Mouse (Mus musculus) spleen, adult 2 months (tissue): ENCODE measurements around the gene Zmiz2. TPM values are rescaled to one million over a fixed set of nuclear protein-coding genes. Genes with fewer than 3 reads are reported as not detected.
"Not testable (repeated sequence)": the region's sequence is repeated elsewhere in the genome, so short reads cannot be mapped to it uniquely, and the experiment has no call there.

Experiments
- DNase-seq, 2 experiments: peaks; one replicate each; pipeline versions ENCODE4 v3.0.0 to v3.0.0-alpha.2; 2012 to 2021; ENCODE audit warnings: low spot score in 2 of 2, low read depth in 1 of 2
- H3K27ac ChIP-seq: fragments of 200-500 bp; 2 replicates; pipeline ENCODE4 v1.5.1; 2012; ENCODE audit warnings: low read length, inconsistent platforms; ENCODE audit not compliant: insufficient read depth
- H3K27me3 ChIP-seq: fragments of 200-500 bp; 2 replicates; pipeline ENCODE4 v1.6.1; 2012; ENCODE audit warnings: mild to moderate bottlenecking, moderate library complexity, low read length, inconsistent platforms; ENCODE audit not compliant: control insufficient read depth, insufficient read depth
- H3K36me3 ChIP-seq: fragments of 200-500 bp; 2 replicates; pipeline ENCODE4 v1.6.1; 2012; ENCODE audit warnings: mild to moderate bottlenecking, low read length, inconsistent platforms; ENCODE audit not compliant: control insufficient read depth, insufficient read depth
- H3K4me1 ChIP-seq: fragments of 200-500 bp; 2 replicates; pipeline ENCODE4 v1.6.1; 2011; ENCODE audit warnings: inconsistent platforms; ENCODE audit not compliant: control insufficient read depth, insufficient read depth, insufficient read length
- H3K4me3 ChIP-seq: fragments of 200-500 bp; 2 replicates; pipeline ENCODE4 v1.5.1; 2011; ENCODE audit warnings: mild to moderate bottlenecking, inconsistent platforms; ENCODE audit not compliant: insufficient read depth, insufficient read length; ENCODE audit errors: extremely low read depth
- CTCF ChIP-seq: fragments of 200-500 bp; IDR thresholded peaks from 2 replicates; pipeline ENCODE4 v1.5.1; 2011; ENCODE audit warnings: mild to moderate bottlenecking, inconsistent platforms; ENCODE audit not compliant: insufficient read depth, insufficient read length, insufficient replicate concordance; ENCODE audit errors: extremely low read depth
- POLR2A ChIP-seq: fragments of 200-500 bp; IDR thresholded peaks from 2 replicates; pipeline ENCODE4 v1.6.1; 2011; ENCODE audit warnings: low read depth, low read length, inconsistent platforms
- WGBS: fragments of 180-500 bp; shearing (Covaris S2); methylation state at CpG from one replicate; pipeline ENCODE4 v1.1.7; 2018; 5-methylcytosine and 5-hydroxymethylcytosine counted together
- polyA plus RNA-seq: library from polyadenylated mRNA; depleted of rRNA; stranded (reverse); fragments of >200 nt; gene quantifications from 2 replicates; pipeline ENCODE4 v1.2.3, GENCODE M21; 2012; rRNA removed

The Zmiz2 gene
- polyA plus RNA-seq, 1 experiment = 118 TPM

GRCm38 (mm10) chr11:6447493-6447892, 58.6 kb downstream of the Zmiz2 start:
- H3K27ac ChIP-seq = no peak overlapping the region
- WGBS = 78% methylated on average over 4 of the region's 4 CpGs
- H3K4me3 ChIP-seq = no peak overlapping the region
- peaks cover 2% of the 10 kb centered on the region; the same call in 1 of the 2 replicates for H3K4me1 ChIP-seq
- no peak for DNase-seq
- no peaks in the 10 kb centered on the region for H3K36me3 ChIP-seq
- TF ChIP-seq CTCF (no peak), POLR2A (no peak)
- H3K27me3 ChIP-seq = no peaks in the 10 kb centered on the region

GRCm38 (mm10) chr11:6448155-6448554, 59.3 kb downstream of the Zmiz2 start:
- not testable (repeated sequence) for H3K27me3 ChIP-seq, DNase-seq, H3K4me3 ChIP-seq, H3K4me1 ChIP-seq, H3K36me3 ChIP-seq, H3K27ac ChIP-seq
- 88% methylated on average over 5 of the region's 5 CpGs for WGBS

Other genes starting within 250 kb of the Zmiz2 start
- gene A730071L15Rik, start 189.0 kb upstream of the Zmiz2 start, polyA plus RNA-seq = 0.07 and 0.09 TPM in 2 replicates
- 20.0 and 27.0 TPM in 2 replicates for gene Nudcd3, start 188.7 kb upstream of the Zmiz2 start, polyA plus RNA-seq
- 0.19 and 0.21 TPM in 2 replicates for gene Npc1l1, start 158.9 kb upstream of the Zmiz2 start, polyA plus RNA-seq
- 17.4 and 19.5 TPM in 2 replicates for gene Ddx56, start 121.3 kb upstream of the Zmiz2 start, polyA plus RNA-seq
- gene Tmed4, start 114.2 kb upstream of the Zmiz2 start, polyA plus RNA-seq = 45.7 and 54.5 TPM in 2 replicates
- gene Ogdh, start 97.4 kb upstream of the Zmiz2 start, polyA plus RNA-seq = 63.4 and 64.6 TPM in 2 replicates
- gene Ppia, start 26.4 kb downstream of the Zmiz2 start, polyA plus RNA-seq = 333 and 340 TPM in 2 replicates
- 29.8 and 36.5 TPM in 2 replicates for gene H2afv, start 55.4 kb downstream of the Zmiz2 start, polyA plus RNA-seq
- 6.3 and 8.7 TPM in 2 replicates for gene Purb, start 86.8 kb downstream of the Zmiz2 start, polyA plus RNA-seq
- 187 and 218 TPM in 2 replicates for gene Myo1g, start 131.9 kb downstream of the Zmiz2 start, polyA plus RNA-seq
- 233 and 234 TPM in 2 replicates for gene Ccm2, start 157.8 kb downstream of the Zmiz2 start, polyA plus RNA-seq
- 0.37 and 0.60 TPM in 2 replicates for gene Nacad, start 217.0 kb downstream of the Zmiz2 start, polyA plus RNA-seq
- gene Tbrg4, start 237.0 kb downstream of the Zmiz2 start, polyA plus RNA-seq = 88.6 and 125 TPM in 2 replicates
- not detected in 2 replicates for gene Wap, start 249.6 kb downstream of the Zmiz2 start, polyA plus RNA-seq